Mouse (Mus musculus) heart, postnatal 36 days (tissue): ENCODE data around the gene Plcb4. TPM values are rescaled to one million over a fixed set of nuclear protein-coding genes. Genes with fewer than 3 reads are reported as not detected.
"Not testable (repeated sequence)": the region's sequence is repeated elsewhere in the genome, so short reads cannot be mapped to it uniquely, and the experiment has no call there.

Source experiments
- DNase-seq, 2 experiments: peaks; one replicate each; pipeline ENCODE4 v3.0.0; 2021 to 2022
- intact Hi-C: fragments of 180-260 bp; cut with DNase I; formaldehyde crosslinking; loops from one replicate; pipeline ENCODE4 v1.15.1; 2025
- total RNA-seq, 2 experiments: library from RNA; stranded (reverse); gene quantifications; 2 replicates each; pipeline ENCODE4 v1.2.3; 2021

The Plcb4 gene
- total RNA-seq, 2 experiments from 2014 or later: 57.1 to 79.8 TPM

DNA sequence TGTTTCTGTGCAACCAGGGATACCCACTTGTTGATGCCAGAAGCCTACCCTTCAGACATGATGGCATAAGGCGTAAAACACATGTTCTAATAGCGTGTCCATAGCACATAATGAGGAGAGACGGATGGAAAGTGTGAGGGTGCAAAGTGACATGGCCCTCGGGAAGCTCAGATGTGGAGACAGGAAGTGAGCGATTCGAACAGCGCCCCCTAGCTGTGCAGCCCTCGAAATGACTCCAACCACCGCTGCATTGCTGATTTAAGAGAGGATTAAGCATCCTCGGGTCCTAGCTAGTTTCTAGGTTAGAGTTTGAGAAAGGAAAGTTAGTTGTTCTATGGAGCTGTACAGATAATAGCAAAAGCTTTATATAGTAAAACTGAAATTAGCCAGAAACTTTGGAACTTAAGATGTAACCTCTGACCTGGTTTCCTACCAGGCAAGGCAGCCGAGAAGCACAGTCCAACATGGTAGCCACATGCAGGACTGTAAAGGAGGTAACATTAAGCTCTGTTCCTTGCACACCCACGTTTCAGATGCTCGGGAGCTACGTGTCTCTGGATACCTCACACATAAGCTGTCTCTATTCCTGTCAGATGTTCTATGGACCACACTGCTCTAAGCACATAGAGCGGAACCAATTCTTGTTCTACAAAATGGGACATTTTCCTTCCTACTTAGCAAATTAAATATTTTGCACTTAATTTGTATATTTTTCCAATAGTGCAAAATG lies 326.9 kb downstream of the Plcb4 start:
- intact Hi-C loops: no loop called here
- DNase-seq: no peak

DNA sequence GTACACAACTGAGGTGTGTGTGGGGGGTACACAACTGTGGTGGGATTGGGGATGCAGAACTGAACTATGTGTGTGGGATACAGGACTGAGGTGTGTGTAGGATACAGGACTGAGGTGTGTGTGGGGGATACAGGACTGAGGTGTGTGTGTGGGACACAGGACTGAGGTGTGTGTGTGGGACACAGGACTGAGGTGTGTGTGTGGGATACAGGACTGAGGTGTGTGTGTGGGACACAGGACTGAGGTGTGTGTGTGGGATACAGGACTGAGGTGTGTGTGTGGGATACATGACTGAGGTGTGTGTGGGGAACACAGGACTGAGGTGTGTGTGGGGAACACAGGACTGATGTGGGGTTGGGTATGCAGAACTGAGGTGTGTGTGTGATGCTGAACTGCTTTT lies 329.7 kb downstream of the Plcb4 start:
- DNase-seq: not testable (repeated sequence)

DNA sequence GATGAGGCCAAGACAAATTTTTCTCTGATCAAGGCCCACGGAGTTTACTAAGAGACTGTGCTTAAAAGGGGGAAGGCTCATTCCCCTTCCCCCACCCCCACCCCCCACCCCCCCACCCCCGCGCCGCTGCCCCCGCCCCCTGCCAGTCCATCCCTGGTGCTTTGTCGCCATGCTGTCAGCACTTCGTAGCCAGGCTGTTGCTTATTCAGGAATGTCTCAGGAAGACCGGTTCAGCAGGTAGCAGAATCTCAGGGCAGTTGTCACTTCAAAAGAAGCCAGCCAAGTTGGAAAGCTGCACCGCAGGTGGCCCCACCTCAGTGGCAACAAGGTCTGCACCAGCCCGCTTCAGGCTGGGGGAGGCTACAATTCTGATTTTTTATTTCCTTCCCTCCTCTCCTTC lies 331.9 kb downstream of the Plcb4 start:
- intact Hi-C loops, DNase-seq: not testable (repeated sequence)

More for the DNA sequence above, 329.7 kb downstream of the Plcb4 start:
- intact Hi-C loops: not testable (repeated sequence)

DNA sequence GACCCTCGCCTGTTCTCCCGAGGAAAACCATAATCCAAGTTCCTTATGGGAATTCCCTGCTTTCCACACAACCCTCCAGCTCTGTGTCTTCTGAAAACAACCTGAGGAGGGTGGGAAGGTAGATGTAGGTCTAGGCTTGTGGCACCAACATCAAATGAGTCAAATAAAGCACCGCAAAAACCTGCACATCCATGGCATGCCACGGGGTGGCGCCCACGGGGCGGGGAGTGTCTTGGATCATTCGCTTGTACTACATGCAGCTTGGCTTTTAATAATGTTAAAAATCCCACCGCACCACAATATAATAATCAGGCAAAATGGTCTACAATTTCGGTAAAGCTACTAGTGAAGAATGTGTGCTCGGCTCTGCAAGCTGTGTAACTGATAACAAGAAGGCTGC lies 334.5 kb downstream of the Plcb4 start:
- intact Hi-C loops: no loop called here
- DNase-seq: no peak

DNA sequence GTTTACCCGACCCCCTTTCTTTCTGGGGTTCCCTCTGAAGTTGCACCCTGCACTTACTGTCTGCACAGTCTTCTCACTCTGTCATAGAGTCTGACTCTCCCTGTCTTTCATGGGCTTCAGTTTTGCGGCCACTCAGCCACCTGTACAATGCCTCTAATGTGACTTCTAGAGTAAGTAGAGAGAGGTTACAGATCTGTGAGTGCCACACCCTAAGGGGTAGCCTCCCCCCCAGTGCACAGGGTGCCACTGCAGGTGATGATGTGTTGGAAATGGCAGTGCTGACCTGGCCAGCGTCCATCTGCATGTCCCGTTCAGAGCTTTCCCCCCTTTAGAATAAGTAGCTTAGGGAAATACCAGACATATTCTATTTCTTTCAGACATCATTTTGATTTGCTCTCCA lies 336.4 kb downstream of the Plcb4 start:
- DNase-seq: no peak
- intact Hi-C loops: no loop called here

DNA sequence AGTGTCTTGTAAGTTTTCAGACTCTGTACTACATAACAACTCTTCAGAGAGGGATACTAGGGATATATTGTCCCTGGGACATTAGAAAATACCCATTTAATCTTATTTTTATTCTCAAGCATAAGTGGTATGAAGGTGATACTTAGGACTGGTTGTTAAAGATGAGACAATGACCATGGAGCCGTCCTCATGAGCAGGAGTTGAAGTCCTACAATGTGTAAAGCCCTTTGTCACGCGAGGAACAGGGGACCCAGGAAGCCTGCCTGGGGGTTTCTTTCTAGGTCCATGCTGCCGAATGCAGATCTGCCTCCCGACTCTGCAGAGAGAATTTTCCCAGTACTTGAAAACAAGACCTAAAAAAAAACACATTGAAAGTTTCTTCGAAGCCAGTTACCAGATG lies 338.1 kb downstream of the Plcb4 start:
- no peak for DNase-seq
- intact Hi-C loops: no loop called here

DNA sequence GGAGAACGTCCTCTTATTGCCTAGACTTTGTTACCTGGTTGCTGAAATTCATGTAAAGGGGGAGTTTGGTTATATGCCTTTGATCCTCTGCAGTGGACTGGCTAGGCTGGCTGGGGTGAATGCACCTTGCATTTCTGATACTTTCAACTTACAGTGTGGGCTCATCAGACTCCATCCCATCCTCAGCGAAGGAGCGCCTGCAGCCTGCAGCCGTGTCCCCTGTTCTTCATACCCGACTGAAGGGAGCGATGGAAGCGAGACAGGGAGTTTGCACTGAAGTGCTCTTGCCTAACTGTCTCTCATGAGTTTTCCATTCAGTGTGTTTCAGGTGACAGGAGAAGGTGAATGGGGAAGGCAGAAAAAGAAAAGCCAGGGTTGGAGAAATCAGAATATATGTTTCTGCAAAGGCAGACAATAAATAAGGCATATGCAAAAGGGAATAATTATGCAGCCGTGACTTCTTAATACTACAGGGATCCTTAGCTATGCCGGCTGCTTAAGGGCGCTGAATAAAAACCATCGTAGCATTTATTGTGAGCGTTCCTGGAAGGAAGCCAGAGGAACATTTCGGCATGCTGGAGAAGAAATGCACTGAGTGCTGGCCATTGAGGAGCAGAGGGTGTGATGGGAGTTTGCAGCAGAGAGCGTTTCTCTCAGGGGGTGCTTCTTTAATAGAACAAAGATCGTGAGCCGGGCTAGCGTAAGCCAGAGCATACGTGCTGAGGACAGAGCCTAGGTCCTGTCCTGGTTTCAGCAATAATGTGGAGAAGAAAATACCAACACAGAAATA lies 338.7 kb downstream of the Plcb4 start:
- no peak for DNase-seq
- intact Hi-C loops: no loop called here

DNA sequence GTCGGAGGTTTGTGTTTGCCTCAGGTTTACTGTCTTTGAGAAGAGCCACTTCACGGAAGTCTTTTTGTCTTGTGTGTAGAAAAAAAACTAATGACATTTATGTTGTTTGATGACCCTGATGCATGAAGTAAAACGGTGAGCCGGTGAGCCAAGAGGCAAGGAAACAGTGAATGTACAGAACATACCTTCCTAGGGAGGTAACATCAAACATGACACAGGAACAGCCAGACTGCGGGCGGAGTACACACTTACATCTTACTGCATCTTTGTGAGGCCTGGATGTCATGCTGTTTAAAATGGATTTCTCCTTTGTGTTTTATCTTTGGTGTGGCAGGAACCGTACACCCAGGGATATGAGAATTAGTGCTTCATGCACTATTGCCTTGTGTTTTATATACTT lies 340.1 kb downstream of the Plcb4 start:
- intact Hi-C loops: no loop called here
- no peak for DNase-seq

DNA sequence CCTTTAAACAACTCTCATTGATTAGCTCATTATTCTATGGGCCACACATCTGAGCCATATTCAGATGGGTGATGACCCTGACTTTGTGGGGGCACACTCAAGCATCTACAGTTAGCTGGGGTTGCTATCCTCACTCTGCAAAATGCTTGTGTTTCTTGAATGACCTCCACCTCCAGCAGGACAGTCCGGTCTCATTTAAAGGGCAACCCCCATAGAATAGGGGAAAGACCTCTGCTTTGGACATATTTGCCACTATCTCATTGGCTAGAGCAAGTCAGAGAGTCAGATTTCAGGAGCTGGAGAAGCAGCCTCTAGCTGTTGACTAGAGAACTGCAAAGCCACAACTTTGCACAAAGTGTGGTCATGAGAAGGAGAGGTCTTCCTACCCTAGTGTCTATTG lies 340.6 kb downstream of the Plcb4 start:
- intact Hi-C loops: no loop called here
- DNase-seq: no peak

DNA sequence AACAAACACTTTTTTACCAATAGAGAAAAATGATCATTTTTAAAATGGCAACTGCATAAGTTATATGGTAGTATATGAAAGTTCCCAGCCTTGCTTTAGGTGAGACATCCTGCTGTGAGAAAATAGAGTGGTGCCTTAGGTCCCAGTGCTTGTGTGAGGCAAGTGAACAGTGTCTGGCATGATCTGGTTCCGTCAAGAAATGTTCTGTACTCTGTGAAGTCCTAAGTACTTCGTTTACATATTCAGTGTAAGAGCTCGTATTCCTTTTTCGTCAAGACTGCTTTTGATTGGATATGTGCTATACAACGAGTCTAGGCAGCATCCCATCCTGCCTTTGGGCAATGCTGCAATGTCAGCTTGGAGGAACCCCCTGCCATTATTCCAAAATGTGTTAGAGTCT lies 342.1 kb downstream of the Plcb4 start:
- no peak for DNase-seq
- intact Hi-C loops: no loop called here

DNA sequence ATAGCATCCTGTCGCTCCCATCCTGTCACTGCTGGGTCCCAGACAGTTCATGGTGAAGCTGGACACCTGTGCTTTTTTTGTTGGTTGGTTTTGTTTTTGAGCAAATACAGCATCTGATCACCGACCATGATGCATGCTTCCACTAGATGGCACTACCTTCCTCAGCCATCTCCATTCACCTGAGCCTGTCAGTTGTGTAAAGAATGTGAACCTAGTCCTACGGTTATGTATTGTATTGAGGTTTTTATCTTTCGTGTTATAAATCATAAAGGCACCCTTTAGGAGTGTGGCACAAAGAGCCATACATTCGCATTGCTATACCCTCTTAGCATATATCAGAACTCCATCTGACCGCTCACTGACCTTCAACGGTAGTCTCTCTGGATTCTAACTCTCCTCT lies 343.3 kb downstream of the Plcb4 start:
- intact Hi-C loops: no loop called here
- no peak for DNase-seq

DNA sequence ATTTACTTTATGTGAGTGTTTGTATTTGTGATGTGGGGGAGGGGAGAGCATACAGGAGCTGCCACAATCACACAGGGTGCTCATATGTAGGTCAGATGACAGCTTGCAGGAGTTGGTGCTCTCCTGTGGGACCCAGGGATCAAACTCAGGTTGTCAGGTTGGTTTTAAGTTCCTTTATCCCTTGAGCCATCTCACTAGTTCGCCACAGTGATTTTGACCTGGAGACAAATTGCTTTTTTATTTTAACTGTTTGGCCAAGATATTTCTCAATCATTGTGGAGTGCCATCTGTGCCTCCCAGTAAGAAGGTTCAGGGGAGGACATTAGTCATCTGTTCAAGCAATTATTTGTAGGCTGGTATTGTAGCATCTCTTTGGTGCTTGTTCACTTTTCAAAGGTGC lies 345.0 kb downstream of the Plcb4 start:
- intact Hi-C loops: no loop called here
- DNase-seq: no peak

DNA sequence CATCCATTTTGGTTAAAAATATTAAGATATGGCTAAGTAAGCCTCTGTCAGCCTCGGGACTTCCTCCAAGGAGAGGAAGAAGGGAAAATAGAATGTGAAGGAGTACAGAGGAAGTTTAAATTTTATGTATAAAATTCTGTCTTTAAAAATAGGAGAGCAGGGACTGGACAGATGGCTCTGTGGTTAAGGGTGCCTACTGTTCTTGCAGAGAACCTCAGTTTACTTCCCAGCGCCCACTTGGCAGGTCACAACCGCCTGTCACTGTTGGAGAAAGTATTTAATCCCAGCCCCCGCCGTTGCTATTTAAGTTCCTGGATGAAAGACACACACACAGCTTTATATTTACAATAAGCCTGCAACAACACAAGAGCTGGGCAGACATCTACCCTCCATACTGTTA lies 347.5 kb downstream of the Plcb4 start:
- DNase-seq: no peak
- intact Hi-C loops: no loop called here

DNA sequence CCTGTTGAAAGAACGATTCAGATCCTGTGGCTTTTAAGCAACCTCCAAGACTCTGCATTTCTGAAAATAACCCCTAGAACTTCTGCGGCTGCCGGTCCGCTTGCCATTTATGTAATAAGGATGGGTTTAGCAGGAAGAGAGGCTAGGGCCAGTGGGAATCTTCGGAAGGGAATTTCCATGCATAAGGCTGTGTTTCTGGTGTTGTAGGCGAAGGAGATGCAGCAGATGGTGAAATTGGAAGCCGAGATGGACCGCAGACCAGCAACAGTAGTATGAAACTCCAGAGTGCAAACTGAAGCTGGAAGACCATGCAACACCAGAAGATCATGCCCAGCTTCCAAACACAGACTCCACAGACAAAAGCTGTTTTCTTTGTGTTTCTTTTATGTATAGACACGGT lies 353.9 kb downstream of the Plcb4 start:
- intact Hi-C loops: no loop called here
- DNase-seq: no peak

DNA sequence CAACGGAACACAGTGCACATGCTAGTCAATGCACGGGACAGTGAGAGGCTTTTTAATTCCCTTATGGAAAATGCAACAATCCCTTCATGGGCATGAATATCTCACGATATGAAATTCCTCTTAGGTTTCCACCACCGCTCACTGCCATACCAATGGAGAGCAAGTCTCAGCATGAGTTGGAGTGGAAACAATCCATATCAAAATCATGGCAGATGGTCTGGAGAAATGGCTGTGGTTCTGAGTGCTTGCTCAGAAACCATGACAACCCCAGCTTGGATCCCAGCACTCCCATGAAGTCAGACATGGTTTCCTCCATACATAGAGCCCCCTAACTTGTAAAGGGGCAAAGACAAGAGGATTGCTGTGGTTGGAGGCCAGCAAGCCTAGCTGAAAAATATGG lies 389.7 kb downstream of the Plcb4 start:
- intact Hi-C loops: no loop called here
- no peak for DNase-seq

DNA sequence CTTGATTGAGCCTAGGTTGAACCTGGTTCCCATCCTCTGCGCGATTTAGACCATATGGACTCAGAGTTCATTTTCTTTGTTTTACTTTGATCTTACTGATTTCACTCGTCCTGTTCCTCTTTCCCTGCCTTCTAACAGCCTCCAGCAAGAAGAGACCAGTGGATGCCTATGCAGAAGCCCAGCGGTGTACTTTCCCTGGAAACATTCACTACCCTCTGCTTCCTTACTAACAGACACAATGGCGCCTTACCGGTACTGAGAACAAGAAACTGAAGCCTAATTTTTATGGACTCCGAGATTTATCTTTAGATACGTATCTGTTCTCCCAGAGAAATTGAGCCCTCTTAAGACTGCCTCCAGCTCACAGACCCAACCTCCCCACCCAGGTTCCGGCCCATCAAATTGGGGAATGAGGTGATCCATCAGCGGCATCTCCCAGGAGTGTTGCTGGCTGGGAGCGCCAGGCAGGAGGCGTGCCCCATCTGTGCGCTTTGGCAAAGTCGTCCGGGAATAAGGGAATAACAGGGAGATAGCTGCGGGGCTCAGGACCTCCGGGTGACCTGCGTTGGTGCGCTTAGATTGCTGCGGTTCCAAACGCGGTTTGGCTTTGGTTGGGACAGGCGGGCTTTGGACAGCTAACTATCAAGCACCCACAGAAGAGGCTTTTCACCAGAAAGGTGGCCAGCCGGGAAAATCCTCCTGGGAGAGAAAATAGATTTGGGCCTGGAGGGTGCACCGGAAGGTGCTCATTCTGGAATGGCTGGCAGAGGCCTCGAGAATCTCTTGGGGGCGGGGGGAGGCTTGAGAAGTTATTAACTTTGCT lies 392.2 kb downstream of the Plcb4 start:
- intact Hi-C loops: no loop called here
- DNase-seq: no peak

DNA sequence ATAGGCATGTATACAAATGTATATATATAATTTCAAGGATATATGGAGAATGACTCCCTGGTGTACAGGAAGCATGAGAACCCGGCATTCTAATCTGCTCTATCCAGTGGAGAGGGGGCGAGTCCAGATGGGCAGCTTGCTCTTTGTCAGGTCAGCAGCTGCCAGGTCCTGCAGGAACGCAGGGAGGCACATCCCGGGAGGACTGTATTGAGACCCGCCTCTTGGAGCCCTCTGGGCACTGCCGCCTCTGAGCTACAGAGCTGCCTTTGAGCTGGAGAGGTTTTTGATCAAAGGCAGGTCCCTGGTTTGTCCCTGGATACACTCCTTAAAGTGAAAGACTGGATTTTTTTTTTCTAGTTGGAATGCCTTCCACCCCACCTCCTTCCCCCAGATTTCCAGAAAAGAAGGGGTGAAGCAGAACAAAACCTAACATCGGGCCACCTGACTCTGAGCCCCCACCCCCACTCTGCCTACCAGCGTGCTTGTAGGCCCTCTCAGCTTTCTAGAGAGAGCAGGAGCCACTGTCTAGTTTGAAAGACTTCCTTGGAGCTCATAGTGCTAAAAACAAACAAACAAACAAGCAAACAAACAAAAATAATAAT lies 393.0 kb downstream of the Plcb4 start, which contains the start of gene Lamp5:
Gene Lamp5 (plus strand): TSS at position 552 of the 602 bp plus-strand sequence.
- DNase-seq: no peak
- intact Hi-C loops: no loop called here

DNA sequence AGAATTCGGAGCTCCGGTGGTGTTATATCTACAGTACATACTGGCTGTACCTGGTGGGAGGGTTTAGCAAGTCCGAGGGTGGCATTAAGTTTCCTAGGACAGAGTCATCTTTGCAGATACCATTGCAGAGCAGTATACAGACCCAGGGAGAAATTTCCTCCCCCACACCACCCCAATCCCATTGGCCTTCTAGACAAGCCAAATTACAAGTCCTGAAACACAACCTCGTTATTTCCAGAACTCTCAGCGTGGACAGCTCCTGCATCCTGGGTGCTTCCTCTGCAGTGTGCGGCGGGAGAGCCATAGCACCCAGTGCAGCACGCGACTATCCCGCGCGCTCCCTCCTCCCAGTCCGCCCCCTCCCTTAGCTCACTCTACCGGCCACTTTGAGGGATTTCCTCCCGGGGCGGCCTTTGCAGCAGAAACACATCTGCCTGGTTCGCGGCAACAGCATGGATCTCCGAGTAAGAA lies 399.1 kb downstream of the Plcb4 start:
- intact Hi-C loops: no loop called here
- no peak for DNase-seq

DNA sequence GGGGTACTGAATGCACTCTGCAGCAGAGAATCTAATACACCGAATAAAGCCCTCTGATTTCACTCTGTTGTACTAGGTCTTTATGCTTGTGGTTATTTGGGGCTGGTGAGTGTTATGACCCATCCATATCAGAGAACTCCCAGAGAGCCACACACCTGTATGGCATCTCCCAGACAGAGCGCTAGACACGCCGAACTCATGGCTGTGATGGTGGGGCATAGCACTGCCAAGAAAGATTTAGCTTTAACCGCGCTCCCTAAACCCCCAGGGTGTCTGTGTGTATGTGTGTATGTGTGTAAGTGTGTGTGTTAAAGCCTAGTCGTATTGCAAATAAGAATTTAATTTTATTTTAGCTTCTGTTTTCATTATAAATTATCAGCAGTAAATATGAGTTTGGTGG lies 399.6 kb downstream of the Plcb4 start:
- intact Hi-C loops: no loop called here
- DNase-seq: no peak

DNA sequence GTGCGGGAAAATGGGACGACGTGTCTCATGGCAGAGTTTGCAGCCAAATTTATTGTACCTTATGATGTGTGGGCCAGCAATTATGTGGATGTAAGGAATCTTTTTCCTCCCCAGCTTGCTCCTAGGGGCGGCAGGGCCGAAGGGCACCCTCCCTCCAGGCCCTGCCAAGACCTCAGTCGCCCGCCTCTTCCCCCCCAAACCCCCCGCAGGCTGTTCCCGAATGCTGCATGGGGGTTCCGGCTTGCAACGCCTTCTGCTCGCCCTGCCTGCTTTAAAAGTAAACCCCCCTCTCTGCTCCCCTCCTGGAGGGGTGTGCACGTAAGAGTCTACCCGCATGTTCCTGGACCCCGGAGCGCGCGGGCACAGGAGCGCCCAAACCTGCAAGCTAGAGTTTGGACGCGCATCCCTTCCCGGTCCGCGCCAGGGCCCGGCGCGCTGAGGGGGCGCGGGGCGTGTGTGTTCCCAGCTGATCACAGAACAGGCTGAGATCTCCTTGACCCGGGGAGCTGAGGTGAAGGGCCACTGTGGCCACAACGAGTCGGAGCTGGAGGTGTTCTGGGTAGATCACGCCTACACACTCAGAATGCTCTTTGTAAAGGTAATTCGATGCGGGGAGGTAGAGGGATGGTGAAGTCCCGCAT lies 400.3 kb downstream of the Plcb4 start:
- DNase-seq: no peak
- intact Hi-C loops: no loop called here
